Mouse (Mus musculus) heart, embryonic 11.5 days (tissue): Measurements from ENCODE around the gene Cacna2d1. TPM values are rescaled to one million over a fixed set of nuclear protein-coding genes. Genes with fewer than 3 reads are reported as not detected.

ENCODE experiments used
- ATAC-seq: fragments of 200-750 bp; cut with Nextera tagmentation; replicated peaks from 2 replicates; pipeline ENCODE4 v1.8.0; 2017; ENCODE audit warnings: moderate library complexity; ENCODE audit not compliant: insufficient number of reproducible peaks, low FRiP score, low TSS enrichment
- H3K27ac ChIP-seq: fragments of 300-500 bp; sonication (generic); 2 replicates; pipeline ENCODE4 v1.5.1; 2014; ENCODE audit warnings: mild to moderate bottlenecking, low read depth, low read length
- H3K27me3 ChIP-seq: fragments of 300-500 bp; sonication (generic); 2 replicates; pipeline ENCODE4 v1.6.1; 2014; ENCODE audit warnings: mild to moderate bottlenecking, low read length, mixed read lengths; ENCODE audit not compliant: control insufficient read depth, insufficient read depth
- H3K36me3 ChIP-seq: fragments of 300-500 bp; sonication (generic); 2 replicates; pipeline ENCODE4 v1.6.1; 2014; ENCODE audit warnings: mild to moderate bottlenecking, low read length, moderate library complexity, mixed read lengths; ENCODE audit not compliant: control insufficient read depth, insufficient read depth
- H3K4me1 ChIP-seq: fragments of 300-500 bp; sonication (generic); 2 replicates; pipeline ENCODE4 v1.6.1; 2014; ENCODE audit warnings: low read length; ENCODE audit not compliant: control insufficient read depth, insufficient read depth
- H3K4me2 ChIP-seq: fragments of 300-500 bp; sonication (generic); 2 replicates; pipeline ENCODE4 v1.6.1; 2014; ENCODE audit warnings: mild to moderate bottlenecking, moderate library complexity
- H3K4me3 ChIP-seq: fragments of 300-500 bp; sonication (generic); 2 replicates; pipeline ENCODE4 v1.5.1; 2014; ENCODE audit warnings: low read depth, low read length
- H3K9ac ChIP-seq: fragments of 300-500 bp; sonication (generic); 2 replicates; pipeline ENCODE4 v1.6.1; 2014; ENCODE audit warnings: mild to moderate bottlenecking, low read depth, low read length, moderate library complexity
- H3K9me3 ChIP-seq: fragments of 300-500 bp; sonication (generic); replicated peaks from 2 replicates; pipeline ENCODE4 v1.6.1; 2016; ENCODE audit warnings: low read length; ENCODE audit not compliant: control insufficient read depth
- WGBS: fragments of 180-500 bp; shearing (Covaris S2); extraction: QIAGEN DNeasy Blood & Tissue Kit; methylation state at CpG from one replicate; pipeline ENCODE4 v1.1.7; 2014; ENCODE audit not compliant: insufficient replicate concordance; 5-methylcytosine and 5-hydroxymethylcytosine counted together
- polyA plus RNA-seq: library from polyadenylated mRNA; unstranded; fragments of >200 nt; fragmentation: Nextera tagmentation; extraction: Ambion mirVana; gene quantifications from 2 replicates; pipeline ENCODE4 v1.2.1, GENCODE M21; 2014

The Cacna2d1 gene
- polyA plus RNA-seq, 1 experiment from 2014 or later: 17.9 TPM

DNA sequence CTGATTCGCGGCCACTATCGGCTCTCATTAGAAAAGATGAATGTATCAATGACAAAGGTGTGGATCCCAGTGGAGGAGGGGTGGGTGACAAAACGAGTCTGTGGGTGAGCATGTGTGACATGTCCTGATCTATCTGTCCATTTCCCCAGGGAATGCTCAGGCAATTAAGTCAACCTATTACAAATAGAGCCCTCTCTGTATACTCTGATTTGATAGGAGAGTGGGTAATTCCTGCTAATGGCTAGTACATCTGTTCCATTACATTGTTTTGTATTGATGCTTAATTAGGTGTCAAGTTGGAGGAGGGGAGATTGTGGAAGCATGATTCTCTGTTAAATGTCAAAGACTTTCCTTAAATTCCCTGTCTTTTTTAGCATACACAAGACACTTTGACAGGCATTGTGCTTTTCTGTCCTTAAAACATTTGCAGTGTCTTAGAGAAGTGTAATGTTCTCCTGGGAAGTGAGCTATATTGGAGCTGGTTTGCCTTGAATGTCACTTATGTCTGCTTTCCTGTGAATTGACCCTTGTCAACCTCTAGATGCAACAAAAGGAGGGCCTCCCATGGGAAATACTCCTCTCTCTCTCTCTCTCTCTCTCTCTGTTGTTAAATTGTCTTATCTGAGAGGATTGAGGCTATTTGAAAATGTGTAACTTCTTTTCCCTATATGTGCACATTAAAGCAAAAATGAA lies 58.9 kb downstream of the Cacna2d1 start:
- Histone ChIP-seq H3K36me3 (no peaks in the 10 kb centered on the region), H3K27me3 (no peaks in the 10 kb centered on the region), H3K4me1 (peaks cover 7% of the 10 kb centered on the region), H3K9me3 (no peaks in the 10 kb centered on the region), H3K9ac (no peak overlapping the region), H3K27ac (no peak overlapping the region), H3K4me3 (no peak overlapping the region), H3K4me2 (no peak overlapping the region)
- 71% methylated on average over 4 of the region's 4 CpGs for WGBS
- ATAC-seq: no peak

GRCm38 (mm10) chr5:15997190-15997589 lies 62.7 kb downstream of the Cacna2d1 start:
- no peaks in the 10 kb centered on the region for H3K9me3 ChIP-seq
- no peak overlapping the region for H3K9ac ChIP-seq
- no peaks in the 10 kb centered on the region for H3K36me3 ChIP-seq
- H3K4me1 ChIP-seq: no peaks in the 10 kb centered on the region; the same call in 1 of the 2 replicates
- ATAC-seq: no peak
- H3K27ac ChIP-seq: no peak overlapping the region
- H3K4me2 ChIP-seq: no peak overlapping the region
- 83% methylated on average over 3 of the region's 3 CpGs for WGBS
- H3K4me3 ChIP-seq: no peak overlapping the region
- no peaks in the 10 kb centered on the region for H3K27me3 ChIP-seq

DNA sequence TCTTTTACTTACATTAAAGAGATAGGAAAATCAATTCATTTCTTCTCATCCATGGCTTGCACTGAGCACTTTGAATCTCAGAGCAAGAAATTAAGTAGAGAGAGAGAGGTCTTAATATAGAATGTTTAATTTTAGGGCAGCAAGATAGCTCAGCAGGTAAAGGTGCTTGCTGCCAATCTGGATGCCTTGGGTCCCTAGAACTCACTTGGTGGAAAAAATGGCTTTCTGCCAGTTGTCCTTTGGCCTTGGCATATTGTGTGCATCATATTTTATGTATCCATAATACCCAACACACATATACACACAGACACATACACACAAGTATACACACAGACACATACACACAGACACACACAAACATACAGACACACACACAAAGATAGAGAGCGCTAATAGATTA lies 63.3 kb downstream of the Cacna2d1 start:
- no peaks in the 10 kb centered on the region for H3K27me3 ChIP-seq
- no peaks in the 10 kb centered on the region for H3K9me3 ChIP-seq
- WGBS: 89% methylated on average over 1 of the region's 1 CpGs
- no peak for ATAC-seq
- H3K4me1 ChIP-seq: no peaks in the 10 kb centered on the region; the same call in 1 of the 2 replicates
- H3K27ac ChIP-seq: no peak overlapping the region
- no peak overlapping the region for H3K9ac ChIP-seq
- no peak overlapping the region for H3K4me3 ChIP-seq
- H3K36me3 ChIP-seq: no peaks in the 10 kb centered on the region
- no peak overlapping the region for H3K4me2 ChIP-seq

DNA sequence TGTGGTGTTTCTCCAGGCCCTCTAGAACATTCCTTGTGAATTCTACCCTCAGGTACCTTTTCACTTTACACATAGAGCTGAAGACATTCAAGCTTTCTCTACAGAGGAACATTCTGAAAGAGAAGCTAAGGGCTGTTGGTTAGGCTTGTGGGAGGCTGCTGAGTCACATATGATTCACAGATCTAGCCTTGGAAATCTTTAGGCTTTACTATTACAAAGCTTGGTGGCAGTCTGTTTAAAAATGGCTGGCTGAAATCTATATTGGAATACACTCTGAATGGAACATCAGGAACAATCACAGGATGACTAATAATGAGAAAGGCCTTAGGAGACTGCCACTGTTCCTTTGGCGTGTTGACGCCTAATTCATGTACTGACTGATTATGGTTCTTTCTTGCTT lies 66.4 kb downstream of the Cacna2d1 start:
- H3K4me3 ChIP-seq: no peak overlapping the region
- H3K9me3 ChIP-seq: no peaks in the 10 kb centered on the region
- no peaks in the 10 kb centered on the region for H3K27me3 ChIP-seq
- ATAC-seq: no peak
- no peak overlapping the region for H3K27ac ChIP-seq
- no peak overlapping the region for H3K4me2 ChIP-seq
- no peak overlapping the region for H3K9ac ChIP-seq
- H3K4me1 ChIP-seq: no peaks in the 10 kb centered on the region; the same call in 1 of the 2 replicates
- no peaks in the 10 kb centered on the region for H3K36me3 ChIP-seq
- WGBS: 82% methylated on average over 2 of the region's 2 CpGs

GRCm38 (mm10) chr5:16002431-16003063 lies 68.1 kb downstream of the Cacna2d1 start:
- Histone ChIP-seq H3K9me3 (no peaks in the 10 kb centered on the region), H3K4me3 (no peak overlapping the region), H3K4me2 (no peak overlapping the region), H3K27me3 (no peaks in the 10 kb centered on the region), H3K9ac (no peak overlapping the region), H3K4me1 (no peaks in the 10 kb centered on the region; the same call in 1 of the 2 replicates), H3K36me3 (no peaks in the 10 kb centered on the region), H3K27ac (no peak overlapping the region)
- 42% methylated on average over 9 of the region's 9 CpGs for WGBS
- no peak for ATAC-seq

DNA sequence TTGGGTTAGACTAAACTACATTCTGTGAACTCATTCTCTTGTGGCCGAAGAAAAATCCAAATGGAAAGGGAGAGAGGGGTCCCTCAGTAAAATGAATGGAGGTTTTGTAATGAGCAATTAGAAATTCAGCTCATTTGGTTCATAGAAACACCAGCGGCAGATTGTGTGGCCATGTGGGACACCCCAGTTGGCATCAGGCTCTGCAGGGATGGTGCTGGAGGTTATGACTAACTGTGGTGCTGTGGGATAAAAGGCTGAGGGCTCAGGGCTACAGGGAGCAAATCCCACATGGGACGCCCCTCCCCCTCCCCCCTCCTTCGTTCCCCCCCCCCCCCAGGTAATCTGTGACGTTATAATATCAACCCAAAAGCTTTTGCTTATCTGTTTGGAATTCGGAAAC lies 69.8 kb downstream of the Cacna2d1 start:
- Histone ChIP-seq H3K9me3 (no peaks in the 10 kb centered on the region), H3K4me1 (no peaks in the 10 kb centered on the region; the same call in 1 of the 2 replicates), H3K27me3 (no peaks in the 10 kb centered on the region), H3K36me3 (no peaks in the 10 kb centered on the region), H3K27ac (no peak overlapping the region), H3K4me3 (no peak overlapping the region), H3K9ac (no peak overlapping the region), H3K4me2 (no peak overlapping the region)
- WGBS: 65% methylated on average over 6 of the region's 6 CpGs
- no peak for ATAC-seq

- ATAC-seq: no peak
- Histone ChIP-seq H3K9me3 (no peaks in the 10 kb centered on the region), H3K9ac (no peak overlapping the region), H3K4me3 (no peak overlapping the region), H3K4me1 (no peaks in the 10 kb centered on the region), H3K36me3 (no peaks in the 10 kb centered on the region), H3K27me3 (no peaks in the 10 kb centered on the region), H3K4me2 (no peak overlapping the region), H3K27ac (no peak overlapping the region)
- WGBS: 49% methylated on average over 6 of the region's 6 CpGs
These were observed 72.5 kb downstream of the Cacna2d1 start for GRCm38 (mm10) chr5:16006964-16007363.

- Histone ChIP-seq H3K9ac (no peak overlapping the region), H3K4me1 (no peaks in the 10 kb centered on the region), H3K27ac (no peak overlapping the region), H3K27me3 (no peaks in the 10 kb centered on the region), H3K9me3 (no peaks in the 10 kb centered on the region), H3K36me3 (no peaks in the 10 kb centered on the region), H3K4me3 (no peak overlapping the region), H3K4me2 (no peak overlapping the region)
- WGBS: 70% methylated on average over 2 of the region's 2 CpGs
- no peak for ATAC-seq
These were observed 79.2 kb downstream of the Cacna2d1 start for GRCm38 (mm10) chr5:16013649-16014048.

GRCm38 (mm10) chr5:16014392-16014791 lies 79.9 kb downstream of the Cacna2d1 start:
- H3K9me3 ChIP-seq: no peaks in the 10 kb centered on the region
- no peak for ATAC-seq
- WGBS: 65% methylated on average over 2 of the region's 2 CpGs
- no peak overlapping the region for H3K27ac ChIP-seq
- H3K4me3 ChIP-seq: no peak overlapping the region
- H3K27me3 ChIP-seq: no peaks in the 10 kb centered on the region
- no peaks in the 10 kb centered on the region for H3K36me3 ChIP-seq
- H3K4me2 ChIP-seq: no peak overlapping the region
- no peaks in the 10 kb centered on the region for H3K4me1 ChIP-seq
- no peak overlapping the region for H3K9ac ChIP-seq
